Mouse (Mus musculus) frontal cortex, postnatal 36 days (tissue): ENCODE data around the gene Nkx1-2.

Experiments
- DNase-seq, 2 experiments: peaks; one replicate each; pipeline ENCODE4 v3.0.0; 2022; ENCODE audit warnings: low spot score in 2 of 2

Nkx1-2 gene

DNA sequence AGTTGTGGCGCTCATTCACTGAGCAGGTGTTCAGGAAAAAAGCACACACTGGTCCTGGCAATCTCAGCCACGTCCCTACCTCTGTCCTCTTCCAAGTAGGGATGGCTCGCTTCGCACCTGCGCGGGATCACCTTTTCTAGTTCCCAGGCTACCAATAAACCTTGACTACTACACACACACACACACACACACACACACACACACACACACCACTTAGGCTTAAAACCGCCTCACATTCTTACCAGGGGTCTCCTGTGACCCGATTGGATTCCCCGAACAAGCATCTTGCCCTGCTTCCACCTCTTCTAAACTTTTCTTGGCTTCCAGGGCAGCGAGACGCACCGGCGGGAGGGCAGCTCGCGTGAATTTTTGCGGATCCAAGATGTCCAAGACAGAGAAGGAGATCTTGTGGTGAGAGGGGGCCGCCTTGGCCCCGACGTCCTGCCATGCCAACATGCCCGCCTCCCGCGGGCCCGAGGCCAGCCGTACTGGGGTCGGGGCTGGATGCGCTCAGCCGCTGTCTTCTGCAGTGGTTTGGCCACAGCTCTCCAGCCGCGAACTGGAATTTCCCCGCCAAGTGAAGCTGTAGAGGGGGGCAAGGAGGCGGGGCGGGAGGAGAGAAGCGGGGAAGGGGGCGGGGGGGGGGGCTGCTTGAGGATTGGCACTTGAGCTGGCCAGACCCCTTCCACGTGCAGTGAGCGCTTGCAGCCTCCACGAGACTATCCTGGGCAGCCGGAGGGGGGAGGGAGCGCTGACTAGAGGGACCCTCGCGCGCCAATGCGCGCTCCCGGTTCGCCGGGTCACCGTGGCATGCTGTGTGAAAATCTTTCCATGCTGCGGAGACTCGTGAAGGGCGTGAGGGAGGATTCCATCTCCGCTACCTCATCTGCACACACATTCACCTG lies at the start of gene Nkx1-2:
Gene Nkx1-2 (minus strand): TSS at position 567 of the 905 bp plus-strand sequence.
- DNase-seq, result no peak

GRCm38 (mm10) chr7:132646514-132646913 lies 47.1 kb upstream of the Nkx1-2 start:
- DNase-seq, result peak in 1 of 2 experiments; percentile 5

- DNase-seq, result no peak
Measured at GRCm38 (mm10) chr7:132644605-132645279, 45.3 kb upstream of the Nkx1-2 start.

DNA sequence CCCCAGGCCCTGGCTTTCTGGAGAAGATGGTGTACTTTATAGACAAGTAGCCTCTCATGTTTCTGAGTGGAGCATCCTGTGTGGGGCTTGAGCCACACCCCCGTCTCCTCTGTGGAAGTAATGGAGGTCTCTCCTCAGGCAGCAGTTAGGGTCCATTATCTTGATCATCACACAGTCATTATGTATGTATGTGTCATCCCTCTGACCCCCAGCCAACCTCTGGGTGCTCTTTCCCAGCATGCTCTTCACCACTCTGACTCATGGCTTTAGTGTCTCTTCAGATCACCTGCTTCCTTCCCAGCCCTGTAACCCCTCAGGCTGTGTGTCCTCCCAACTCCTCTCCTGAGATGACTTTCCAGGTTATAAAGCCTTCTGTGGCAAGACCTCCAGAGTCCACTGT lies 42.2 kb upstream of the Nkx1-2 start:
- DNase-seq, result no peak

DNA sequence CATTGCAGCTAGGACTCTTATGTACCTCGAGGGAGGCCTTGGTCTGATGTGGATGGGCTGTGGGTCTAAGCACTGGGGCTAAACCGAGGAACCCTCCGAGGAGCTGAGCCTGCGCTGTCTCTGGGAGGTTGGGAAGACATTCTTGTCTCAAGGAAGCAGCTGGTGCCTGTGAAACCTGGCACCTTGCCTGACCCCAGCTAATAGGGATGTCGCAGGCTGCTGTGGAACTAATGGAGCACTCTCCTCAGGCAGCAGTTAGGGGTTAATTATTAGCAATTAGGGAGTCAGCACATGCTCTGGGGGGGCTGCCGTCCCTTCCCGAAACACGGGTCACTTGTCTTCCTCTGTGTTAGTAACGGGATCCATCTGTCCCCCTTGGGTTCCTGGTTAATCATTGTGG lies 41.5 kb upstream of the Nkx1-2 start:
- peak in 1 of 2 experiments; percentile 14 for DNase-seq

- peak in 1 of 2 experiments; percentile 42 for DNase-seq
Measured at GRCm38 (mm10) chr7:132638446-132639087, 39.1 kb upstream of the Nkx1-2 start.

GRCm38 (mm10) chr7:132637292-132637691 lies 37.9 kb upstream of the Nkx1-2 start:
- no peak for DNase-seq

- DNase-seq, result peak; percentile 37 to 69
Measured at GRCm38 (mm10) chr7:132631313-132631712, 31.9 kb upstream of the Nkx1-2 start.

- no peak for DNase-seq
Measured at GRCm38 (mm10) chr7:132627448-132627847, 28.0 kb upstream of the Nkx1-2 start.

- DNase-seq, result no peak
Measured at GRCm38 (mm10) chr7:132626174-132626573, 26.7 kb upstream of the Nkx1-2 start.

GRCm38 (mm10) chr7:132624161-132624560 lies 24.7 kb upstream of the Nkx1-2 start:
- DNase-seq, result no peak

- DNase-seq, result no peak
Measured at GRCm38 (mm10) chr7:132619975-132620918, 20.8 kb upstream of the Nkx1-2 start.

GRCm38 (mm10) chr7:132619549-132619948 lies 20.1 kb upstream of the Nkx1-2 start:
- DNase-seq, result no peak

- no peak for DNase-seq
Measured at GRCm38 (mm10) chr7:132617021-132617564, 17.7 kb upstream of the Nkx1-2 start.

GRCm38 (mm10) chr7:132616391-132616790 lies 17.0 kb upstream of the Nkx1-2 start:
- no peak for DNase-seq

GRCm38 (mm10) chr7:132615346-132615745 lies 15.9 kb upstream of the Nkx1-2 start:
- no peak for DNase-seq

- no peak for DNase-seq
Measured at GRCm38 (mm10) chr7:132611530-132611929, 12.1 kb upstream of the Nkx1-2 start.

DNA sequence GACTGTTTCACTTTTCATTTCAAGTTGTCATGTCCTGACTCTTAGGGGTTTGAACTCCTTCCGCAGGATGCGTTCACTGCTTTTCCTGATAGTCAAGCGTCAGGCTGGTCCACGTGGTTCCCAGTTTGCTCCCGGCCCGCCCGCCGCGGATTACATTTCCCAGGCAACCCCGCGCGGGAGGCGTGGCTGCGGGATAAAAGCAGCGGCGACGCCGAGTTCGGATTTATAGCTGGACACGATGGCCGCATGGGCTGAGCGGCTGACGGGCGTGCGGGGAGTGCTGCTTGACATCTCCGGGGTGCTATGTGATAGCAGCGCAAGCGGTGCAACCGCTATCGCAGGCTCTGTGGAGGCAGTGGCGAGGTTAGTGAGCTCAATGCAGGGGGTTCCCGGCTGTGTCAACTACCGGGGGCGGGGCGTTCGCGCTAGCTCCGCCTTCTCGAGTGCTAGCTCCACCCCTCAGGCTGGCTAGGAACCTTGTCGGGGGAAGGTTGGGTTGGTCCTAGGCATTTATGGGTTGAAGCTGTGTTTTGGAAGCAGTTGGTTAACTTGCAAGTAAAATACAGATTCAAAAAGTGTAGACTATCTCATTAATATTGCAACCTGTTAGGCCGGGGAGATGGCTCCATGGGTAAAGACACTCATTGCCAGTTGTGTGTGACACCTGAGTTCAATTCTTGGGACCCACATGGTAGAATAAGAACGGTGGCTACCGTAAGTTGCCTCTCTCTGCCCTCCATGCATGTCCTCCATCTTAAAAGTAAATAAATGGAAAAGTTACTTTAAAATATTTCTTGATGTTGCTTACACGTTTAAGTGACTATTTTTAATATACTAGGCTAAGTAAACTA lies 11.3 kb upstream of the Nkx1-2 start, which contains the start of gene Lhpp:
Gene Lhpp (plus strand): TSS at position 171 of the 851 bp plus-strand sequence.
- DNase-seq, result peak; percentile 70 to 83

DNA sequence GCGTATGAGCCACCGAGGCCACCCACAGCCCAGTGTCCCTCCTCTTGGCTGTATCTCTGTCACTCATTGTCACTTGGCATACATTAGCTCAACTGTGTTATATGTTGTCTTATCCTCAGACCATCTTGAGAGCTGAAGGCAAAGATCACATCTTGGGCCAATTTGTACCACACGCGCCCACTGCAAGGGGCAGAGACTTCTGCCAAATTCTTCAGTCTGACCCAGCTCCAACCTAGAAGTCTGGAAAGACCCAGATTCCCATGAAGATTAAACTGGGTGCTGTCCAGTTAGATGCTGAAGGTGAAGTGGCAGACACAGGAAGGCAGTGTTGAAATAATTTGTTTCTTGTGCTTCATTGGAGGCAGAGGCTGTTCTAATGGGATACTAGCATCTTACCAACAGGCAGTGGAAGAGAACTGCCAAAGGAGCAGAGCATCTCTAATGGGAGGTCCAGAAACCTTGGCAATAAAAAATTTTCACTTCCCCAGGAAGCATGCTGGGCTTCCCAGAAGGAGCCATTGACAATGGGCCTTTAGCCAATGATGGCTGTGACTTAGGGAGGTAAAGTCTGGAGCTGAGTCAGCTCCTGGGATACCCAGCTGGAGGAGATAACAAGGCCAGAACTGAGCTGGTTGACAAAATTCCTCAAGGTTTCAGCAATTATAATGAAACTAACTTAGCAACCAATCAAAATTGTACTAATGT lies 9.0 kb upstream of the Nkx1-2 start:
- DNase-seq, result no peak
